Mouse (Mus musculus) midbrain, embryonic 10.5 days (tissue): ENCODE measurements around the gene Defb13. TPM values are rescaled to one million over a fixed set of nuclear protein-coding genes. Genes with fewer than 3 reads are reported as not detected.
"Not testable (repeated sequence)": the region's sequence is repeated elsewhere in the genome, so short reads cannot be mapped to it uniquely, and the experiment has no call there.

Source experiments
- DNase-seq: peaks from one replicate; pipeline ENCODE4 v3.0.0-alpha.2; 2017; ENCODE audit warnings: low spot score
- H3K27ac ChIP-seq: fragments of 300-500 bp; sonication (generic); replicated peaks from 2 replicates; pipeline ENCODE4 v1.5.1; 2016; ENCODE audit warnings: mild to moderate bottlenecking
- H3K27me3 ChIP-seq: fragments of 300-500 bp; sonication (generic); 2 replicates; pipeline ENCODE4 v1.6.1; 2016; ENCODE audit warnings: low read depth, mild to moderate bottlenecking; ENCODE audit not compliant: poor library complexity, severe bottlenecking
- H3K36me3 ChIP-seq: fragments of 300-500 bp; sonication (generic); 2 replicates; pipeline ENCODE4 v1.6.1; 2016; ENCODE audit warnings: mild to moderate bottlenecking, moderate library complexity
- H3K4me1 ChIP-seq: fragments of 300-500 bp; sonication (generic); 2 replicates; pipeline ENCODE4 v1.6.1; 2016
- H3K4me3 ChIP-seq: fragments of 300-500 bp; sonication (generic); 2 replicates; pipeline ENCODE4 v1.5.1; 2016; ENCODE audit warnings: mild to moderate bottlenecking, moderate library complexity
- H3K9me3 ChIP-seq: fragments of 300-500 bp; sonication (generic); replicated peaks from 2 replicates; pipeline ENCODE4 v1.6.1; 2016; ENCODE audit warnings: mild to moderate bottlenecking
- WGBS: fragments of 180-500 bp; shearing (Covaris S2); methylation state at CpG from one replicate; pipeline ENCODE4 v1.1.7; 2016; 5-methylcytosine and 5-hydroxymethylcytosine counted together
- polyA plus RNA-seq: library from polyadenylated mRNA; unstranded; fragments of >200 nt; fragmentation: Nextera tagmentation; extraction: Ambion mirVana; gene quantifications from 2 replicates; pipeline ENCODE4 v1.2.1, GENCODE M21; 2016

Gene Defb13
- polyA plus RNA-seq = not detected in 2 replicates

DNA sequence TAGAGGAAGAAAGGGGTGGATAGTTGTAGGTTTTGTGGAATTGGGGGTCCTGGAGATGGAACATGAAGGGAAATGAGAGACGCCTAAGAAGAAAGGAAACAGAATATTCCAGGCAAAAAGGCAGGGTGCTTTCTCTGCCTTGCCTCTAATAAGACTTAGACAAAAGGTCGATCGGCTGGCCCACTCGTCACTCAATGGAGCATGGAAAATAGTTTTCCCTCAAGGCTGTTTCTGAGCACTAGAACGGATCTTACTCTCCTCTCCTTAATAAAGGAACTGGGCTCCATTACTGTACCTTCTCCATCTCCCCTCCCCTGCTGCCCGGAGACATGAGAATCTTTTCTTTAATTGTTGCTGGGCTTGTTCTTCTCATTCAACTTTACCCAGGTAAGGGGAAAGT, at the start of gene Defb13:
Gene Defb13 (plus strand): TSS at position 301 of the 400 bp plus-strand sequence.
- 89% methylated on average over 6 of the region's 6 CpGs for WGBS
- no peaks in the 10 kb centered on the region for H3K9me3 ChIP-seq
- no peaks in the 10 kb centered on the region for H3K27me3 ChIP-seq
- no peak within 1 kb of the TSS for H3K4me3 ChIP-seq
- H3K36me3 ChIP-seq = no peaks in the 10 kb centered on the region
- no peaks in the 10 kb centered on the region for H3K4me1 ChIP-seq
- no peak within 1 kb of the TSS for H3K27ac ChIP-seq
- DNase-seq = no peak

DNA sequence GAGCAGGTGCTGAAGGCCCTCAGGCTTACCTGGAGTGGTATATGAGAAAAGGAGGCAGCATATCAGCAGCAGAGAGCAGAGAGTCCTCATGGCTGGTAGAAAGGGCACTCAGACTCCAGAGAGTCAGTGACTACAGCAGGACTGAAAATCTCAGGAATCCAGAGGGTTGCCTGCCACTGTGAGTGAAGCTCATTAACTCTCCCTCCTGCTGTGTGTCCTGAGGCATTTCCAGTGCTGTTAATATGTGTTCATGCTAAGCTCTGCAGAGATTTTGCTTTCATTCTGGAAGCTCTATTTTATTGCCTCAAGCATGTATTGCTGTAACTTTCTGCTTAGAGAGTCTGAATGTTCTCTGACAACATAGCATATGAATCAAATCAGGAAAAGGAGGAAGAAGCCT, 40.3 kb upstream of the Defb13 start, which contains the start of gene Defb11:
Gene Defb11 (minus strand): TSS at position 123 of the 400 bp plus-strand sequence.
- H3K4me1 ChIP-seq, H3K27ac ChIP-seq, DNase-seq, H3K9me3 ChIP-seq, H3K4me3 ChIP-seq, H3K27me3 ChIP-seq, H3K36me3 ChIP-seq: not testable (repeated sequence)

DNA sequence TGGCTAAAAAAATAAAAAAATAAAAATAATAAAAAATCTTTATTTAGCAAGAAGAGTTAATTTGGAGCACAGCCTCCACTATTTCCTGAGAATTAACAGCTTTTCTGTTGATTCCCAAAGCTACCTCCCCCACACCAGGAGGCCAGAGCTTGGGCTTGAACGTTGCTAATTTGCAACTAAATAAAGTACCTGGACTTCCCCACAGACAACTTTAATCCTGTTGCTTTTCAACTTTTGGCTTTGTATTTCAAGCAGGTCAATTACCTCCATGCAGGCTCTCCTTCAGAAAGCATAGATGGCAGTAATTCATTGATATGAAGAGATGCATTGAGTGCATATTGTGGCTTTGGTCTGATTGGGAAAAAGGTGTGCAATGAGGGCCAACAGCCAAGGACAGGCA, 34.6 kb upstream of the Defb13 start:
- WGBS = 12% methylated on average over 1 of the region's 1 CpGs
- Histone ChIP-seq H3K4me3 (no peak overlapping the region), H3K36me3 (no peaks in the 10 kb centered on the region), H3K4me1 (no peaks in the 10 kb centered on the region), H3K27ac (no peak overlapping the region), H3K9me3 (no peaks in the 10 kb centered on the region), H3K27me3 (no peaks in the 10 kb centered on the region)
- no peak for DNase-seq

DNA sequence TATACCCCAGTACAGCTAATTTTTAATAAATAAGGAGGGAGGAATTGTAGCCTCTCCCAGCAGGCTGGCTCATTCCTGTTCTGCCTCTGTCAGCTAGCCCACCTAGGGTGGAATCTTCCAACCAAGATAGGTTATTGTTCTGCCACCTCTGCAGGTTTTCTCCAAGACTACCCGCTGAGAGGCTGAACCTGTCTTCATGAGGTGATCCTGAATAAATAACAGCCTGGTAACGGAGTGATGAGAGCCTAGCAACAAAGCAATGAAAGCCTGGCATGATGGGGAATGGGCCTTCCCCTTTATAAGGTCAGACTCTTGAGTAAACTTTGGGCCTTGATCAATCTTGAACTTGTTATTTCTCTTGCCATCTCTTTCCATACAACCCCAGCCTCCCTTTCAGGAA, 34.0 kb upstream of the Defb13 start:
- WGBS = 17% methylated on average over 2 of the region's 2 CpGs
- DNase-seq = no peak
- Histone ChIP-seq H3K27me3 (no peaks in the 10 kb centered on the region), H3K4me3 (no peak overlapping the region), H3K36me3 (no peaks in the 10 kb centered on the region), H3K9me3 (no peaks in the 10 kb centered on the region), H3K4me1 (no peaks in the 10 kb centered on the region), H3K27ac (no peak overlapping the region)

DNA sequence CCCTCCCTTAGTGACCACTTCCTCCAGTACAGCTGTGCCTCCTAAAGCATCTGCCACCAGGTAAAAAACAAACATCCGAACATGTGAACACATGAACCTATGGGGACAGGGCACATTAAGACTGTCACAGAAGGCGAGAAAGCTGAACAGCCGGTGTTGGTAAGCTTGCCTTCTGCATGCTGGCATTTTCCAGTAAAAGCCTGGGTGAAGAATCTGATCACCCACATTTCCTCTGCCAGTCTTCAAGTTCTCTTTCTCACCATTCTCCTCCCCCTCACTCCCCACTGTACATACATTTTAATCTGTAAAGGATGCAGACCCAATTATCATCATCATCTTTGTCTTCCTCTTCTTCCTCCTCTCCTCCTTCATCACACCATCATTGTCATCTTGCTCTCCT, 30.9 kb upstream of the Defb13 start:
- Histone ChIP-seq H3K4me1 (no peaks in the 10 kb centered on the region), H3K9me3 (no peaks in the 10 kb centered on the region), H3K27ac (no peak overlapping the region), H3K4me3 (no peak overlapping the region), H3K36me3 (no peaks in the 10 kb centered on the region), H3K27me3 (no peaks in the 10 kb centered on the region)
- WGBS = 91% methylated on average over 3 of the region's 3 CpGs
- DNase-seq = no peak

DNA sequence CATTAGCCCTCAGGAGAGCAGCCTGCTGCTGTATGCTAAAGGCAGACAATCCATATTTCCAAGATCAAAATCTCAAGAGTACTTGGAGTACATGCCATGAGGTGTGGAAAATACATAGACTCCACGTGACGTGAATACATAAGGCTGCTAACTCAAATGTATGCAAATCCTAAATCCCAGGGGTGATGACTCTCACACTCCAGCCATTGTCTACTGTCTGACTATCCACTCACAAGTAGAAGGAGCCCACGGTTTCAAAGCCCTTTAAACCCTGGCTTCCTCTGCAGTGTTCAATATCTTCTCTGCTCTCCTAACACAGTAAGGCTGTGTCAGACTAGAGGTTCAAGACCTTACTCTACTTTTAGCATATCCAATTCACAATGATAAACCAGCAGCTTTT, 15.8 kb upstream of the Defb13 start:
- not testable (repeated sequence) for H3K4me3 ChIP-seq, H3K27ac ChIP-seq, H3K9me3 ChIP-seq, DNase-seq, H3K27me3 ChIP-seq, H3K36me3 ChIP-seq, H3K4me1 ChIP-seq
- 61% methylated on average over 3 of the region's 3 CpGs for WGBS

DNA sequence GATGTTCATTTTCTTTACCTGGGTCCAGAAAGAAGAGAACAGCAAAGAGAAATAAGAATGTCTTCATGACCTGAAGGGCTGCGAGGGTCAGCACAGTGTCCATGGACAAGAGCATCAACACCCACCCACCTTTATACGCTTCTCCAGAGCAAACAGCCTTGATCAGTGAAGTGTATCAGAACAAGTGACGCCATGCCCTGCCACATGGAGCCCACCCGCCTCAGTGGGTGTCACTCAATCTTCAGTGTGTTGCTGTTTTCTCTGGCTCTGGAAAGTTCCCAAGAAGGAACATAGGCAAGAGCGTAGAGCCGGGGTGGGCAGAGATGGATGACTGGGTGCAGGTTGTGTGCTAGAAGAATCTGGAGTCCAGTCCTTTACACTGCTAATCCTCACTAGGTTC, 14.0 kb upstream of the Defb13 start, which contains the start of gene Defb15:
Gene Defb15 (minus strand): TSS at position 101 of the 400 bp plus-strand sequence.
- 90% methylated on average over 6 of the region's 6 CpGs for WGBS
- no peak within 1 kb of the TSS for H3K4me3 ChIP-seq
- no peak within 1 kb of the TSS for H3K27ac ChIP-seq
- no peaks in the 10 kb centered on the region for H3K4me1 ChIP-seq
- no peak for DNase-seq
- 0 out of 2 replicates have a peak, but pooled peaks cover 6% of the 10 kb centered on the region for H3K9me3 ChIP-seq
- no peaks in the 10 kb centered on the region for H3K36me3 ChIP-seq
- no peaks in the 10 kb centered on the region for H3K27me3 ChIP-seq

DNA sequence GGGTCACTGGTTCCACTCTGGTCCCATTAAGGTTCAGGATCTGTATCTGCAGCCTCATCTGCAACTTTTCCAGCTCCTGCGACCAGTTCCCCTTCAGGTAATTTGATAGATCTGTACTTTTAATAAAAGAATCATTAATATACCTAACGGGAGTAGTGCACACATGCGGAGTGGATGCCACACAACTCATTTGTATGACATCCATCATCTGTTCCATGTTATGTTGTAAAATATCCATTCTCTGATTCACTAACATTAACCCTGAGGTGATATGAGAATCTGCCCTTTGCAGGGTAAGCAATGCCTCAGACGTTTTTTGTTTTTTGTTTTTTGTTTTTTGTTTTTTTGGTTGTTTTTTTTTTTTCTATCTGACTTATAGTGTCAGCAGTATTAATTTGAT, 8.5 kb upstream of the Defb13 start, which contains the start of gene Defb35:
Gene Defb35 (plus strand): TSS at position 301 of the 400 bp plus-strand sequence.
- WGBS = 87% methylated on average over 4 of the region's 4 CpGs

DNA sequence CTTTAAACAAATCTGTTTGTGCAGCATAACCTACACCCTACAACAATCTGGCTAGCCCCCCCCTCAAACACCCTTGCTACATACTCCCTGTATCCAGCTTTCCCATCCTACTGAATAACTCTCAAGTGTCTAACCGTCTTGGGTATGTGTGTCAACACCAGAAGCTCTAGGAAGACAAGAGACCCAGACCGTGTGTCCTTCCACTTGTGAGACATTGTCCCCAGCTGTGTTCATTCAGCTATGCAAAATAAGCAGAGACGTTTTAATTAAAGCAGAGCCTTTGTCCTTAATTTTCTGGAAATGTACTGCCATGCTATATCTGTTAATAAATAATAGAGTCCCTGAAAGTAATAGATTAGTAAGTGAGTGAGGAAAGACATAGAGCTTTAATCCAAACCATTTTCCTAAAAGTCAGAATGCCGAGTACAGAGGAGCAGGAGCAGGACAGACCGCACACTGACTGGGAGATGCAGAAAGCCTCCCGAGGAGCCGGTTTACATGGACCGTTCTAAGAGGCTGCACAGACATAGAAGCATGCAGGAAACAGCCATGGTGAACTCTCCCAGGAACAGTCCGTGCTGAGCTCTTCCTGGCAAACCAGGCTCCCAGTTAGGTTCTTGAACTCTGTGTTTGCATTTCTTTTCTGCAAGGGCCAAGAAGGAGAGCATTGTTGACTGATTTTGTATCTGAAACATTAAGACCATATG, 902 bp downstream of the Defb13 start:
- no peak for DNase-seq
- no peaks in the 10 kb centered on the region for H3K27me3 ChIP-seq
- H3K4me1 ChIP-seq = no peaks in the 10 kb centered on the region

More for the DNA sequence above, 8.5 kb upstream of the Defb13 start, which contains the start of gene Defb35:
- H3K4me3 ChIP-seq, H3K4me1 ChIP-seq, H3K27me3 ChIP-seq, H3K27ac ChIP-seq, H3K9me3 ChIP-seq, DNase-seq, H3K36me3 ChIP-seq: not testable (repeated sequence)

DNA sequence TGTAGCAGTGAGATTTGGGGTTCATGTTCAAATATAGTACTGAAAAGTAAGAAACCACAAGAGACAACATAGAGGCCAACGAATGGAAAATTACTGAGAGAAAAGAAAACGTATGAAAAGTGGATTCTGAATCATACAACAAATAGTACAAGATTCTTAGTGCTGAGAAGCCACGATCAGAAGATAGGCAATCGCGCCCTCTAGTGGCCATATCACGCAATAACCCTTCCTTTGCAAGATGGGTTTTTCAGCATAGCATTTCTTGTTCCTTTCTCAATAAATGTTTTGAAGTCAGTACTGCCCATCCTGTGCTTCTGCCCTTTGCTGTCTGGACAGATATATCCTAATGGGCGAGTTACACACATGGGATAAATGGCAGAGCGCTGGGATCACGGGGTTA, 8.8 kb downstream of the Defb13 start:
- Histone ChIP-seq H3K4me1 (no peaks in the 10 kb centered on the region), H3K27me3 (no peaks in the 10 kb centered on the region), H3K4me3 (no peak overlapping the region), H3K27ac (no peak overlapping the region), H3K36me3 (no peaks in the 10 kb centered on the region), H3K9me3 (no peaks in the 10 kb centered on the region)
- peak; percentile 34 for DNase-seq
- 7% methylated on average over 9 of the region's 9 CpGs for WGBS

More for the DNA sequence above, 902 bp downstream of the Defb13 start:
- H3K9me3 ChIP-seq = no peaks in the 10 kb centered on the region
- 76% methylated on average over 9 of the region's 9 CpGs for WGBS
- H3K36me3 ChIP-seq = no peaks in the 10 kb centered on the region
- H3K4me3 ChIP-seq = no peak overlapping the region
- H3K27ac ChIP-seq = no peak overlapping the region

DNA sequence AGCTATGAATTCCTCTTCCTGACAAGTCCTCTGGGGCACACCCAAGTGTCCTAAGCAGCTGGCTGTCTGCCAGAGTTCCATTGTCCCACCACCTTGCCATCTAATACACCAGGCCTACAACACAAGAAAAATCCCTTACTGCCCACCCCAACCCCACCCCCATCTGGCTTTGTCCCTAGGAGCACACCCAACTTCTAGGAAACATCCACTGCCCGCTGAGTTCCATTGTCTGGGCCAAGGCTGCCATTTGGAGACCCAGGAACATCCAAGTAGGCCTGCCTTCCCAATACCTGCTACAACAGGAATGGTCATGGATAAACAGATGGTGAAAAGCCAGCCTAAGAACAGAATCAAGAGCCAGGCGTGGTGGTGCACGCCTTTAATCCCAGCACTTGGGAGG, 9.8 kb downstream of the Defb13 start:
- H3K36me3 ChIP-seq = no peaks in the 10 kb centered on the region
- no peak for DNase-seq
- no peaks in the 10 kb centered on the region for H3K9me3 ChIP-seq
- 89% methylated on average over 3 of the region's 3 CpGs for WGBS
- no peak overlapping the region for H3K27ac ChIP-seq
- no peaks in the 10 kb centered on the region for H3K27me3 ChIP-seq
- no peaks in the 10 kb centered on the region for H3K4me1 ChIP-seq
- no peak overlapping the region for H3K4me3 ChIP-seq

DNA sequence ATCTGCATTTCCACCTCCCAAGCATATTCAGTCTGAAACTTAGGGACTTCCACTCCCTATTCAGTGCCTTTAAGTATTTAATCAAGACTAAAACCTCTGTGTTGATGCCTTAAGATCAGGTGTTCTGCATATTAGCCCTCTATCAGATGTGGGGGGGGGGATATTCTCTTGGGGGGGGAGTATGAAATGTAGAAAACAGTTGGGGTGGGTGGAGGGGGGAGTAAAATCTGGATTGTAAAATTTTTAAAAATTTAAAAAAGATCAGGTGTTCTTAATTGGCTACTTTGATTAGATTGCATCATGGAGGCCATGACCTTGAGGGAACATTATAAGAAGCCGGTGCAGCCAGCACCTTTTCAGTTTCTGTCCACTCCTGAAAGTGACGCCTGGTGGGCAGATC, 11.9 kb downstream of the Defb13 start, which contains the start of gene Fam90a1a:
Gene Fam90a1a (plus strand): TSS at position 301 of the 400 bp plus-strand sequence.
- Histone ChIP-seq H3K4me1 (no peaks in the 10 kb centered on the region), H3K27me3 (no peaks in the 10 kb centered on the region), H3K36me3 (no peaks in the 10 kb centered on the region), H3K27ac (no peak within 1 kb of the TSS), H3K4me3 (no peak within 1 kb of the TSS), H3K9me3 (no peaks in the 10 kb centered on the region)
- WGBS = 91% methylated on average over 2 of the region's 2 CpGs
- DNase-seq = no peak

DNA sequence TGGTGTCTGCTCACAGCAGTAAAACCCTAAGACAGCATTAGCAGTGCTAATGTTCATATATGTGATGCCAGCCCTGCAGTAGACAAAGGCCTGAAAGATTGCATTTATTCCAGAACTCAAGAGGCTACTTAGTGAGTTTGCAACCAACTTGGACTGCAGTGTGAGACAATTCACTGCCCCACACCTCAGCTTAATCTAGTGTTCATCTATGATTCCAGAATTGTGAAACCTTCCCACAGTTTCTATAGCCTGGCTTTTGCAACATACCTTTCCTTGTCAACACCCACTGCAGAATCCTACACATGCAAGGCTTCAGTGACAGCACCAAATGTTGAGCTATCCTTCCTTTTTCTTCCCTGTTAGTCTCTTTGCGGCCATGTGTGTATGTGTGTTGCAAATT, 20.1 kb downstream of the Defb13 start:
- Histone ChIP-seq H3K36me3 (no peaks in the 10 kb centered on the region), H3K27me3 (no peaks in the 10 kb centered on the region), H3K4me3 (no peak overlapping the region), H3K9me3 (no peaks in the 10 kb centered on the region; the same call in 1 of the 2 replicates), H3K27ac (no peak overlapping the region), H3K4me1 (no peaks in the 10 kb centered on the region)
- WGBS = 91% methylated on average over 1 of the region's 1 CpGs
- DNase-seq = no peak
